Mouse (Mus musculus) small intestine, adult 2 months (tissue): ENCODE results near the gene Cetn2. TPM values are rescaled to one million over a fixed set of nuclear protein-coding genes. Genes with fewer than 3 reads are reported as not detected.

Experiments used
- H3K27ac ChIP-seq: fragments of 200-500 bp; 2 replicates; pipeline ENCODE4 v1.5.1; 2012; ENCODE audit warnings: low read depth, low read length, control low read depth, inconsistent platforms; ENCODE audit not compliant: insufficient read depth
- H3K27me3 ChIP-seq: fragments of 200-500 bp; 2 replicates; pipeline ENCODE4 v1.6.1; 2012; ENCODE audit warnings: mild to moderate bottlenecking, moderate library complexity, low read length, inconsistent platforms; ENCODE audit not compliant: control insufficient read depth, insufficient read depth
- H3K36me3 ChIP-seq: fragments of 200-500 bp; 2 replicates; pipeline ENCODE4 v1.6.1; 2012; ENCODE audit warnings: mild to moderate bottlenecking, low read length, control low read depth, inconsistent platforms; ENCODE audit not compliant: control insufficient read depth, insufficient read depth
- H3K4me1 ChIP-seq: fragments of 200-500 bp; 2 replicates; pipeline ENCODE4 v1.6.1; 2012; ENCODE audit warnings: low read length, inconsistent platforms, mixed read lengths; ENCODE audit not compliant: control insufficient read depth, insufficient read depth, insufficient read length
- H3K4me3 ChIP-seq: fragments of 200-500 bp; 2 replicates; pipeline ENCODE4 v1.5.1; 2012; ENCODE audit warnings: low read depth, mild to moderate bottlenecking, control low read depth, inconsistent platforms, low read length, moderate library complexity
- CTCF ChIP-seq: fragments of 200-500 bp; IDR thresholded peaks from 2 replicates; pipeline ENCODE4 v1.5.1; 2012; ENCODE audit warnings: low read depth, mild to moderate bottlenecking, control low read depth, inconsistent platforms, low read length, moderate library complexity, mixed read lengths; ENCODE audit not compliant: insufficient replicate concordance, insufficient read length; ENCODE audit errors: extremely low read depth
- POLR2A ChIP-seq: fragments of 200-500 bp; IDR thresholded peaks from 2 replicates; pipeline ENCODE4 v1.6.1; 2012; ENCODE audit warnings: low read depth, mild to moderate bottlenecking, control low read depth, inconsistent platforms, low read length, moderate library complexity
- WGBS: fragments of 180-500 bp; shearing (Covaris S2); methylation state at CpG from one replicate; pipeline ENCODE4 v1.1.7; 2018; 5-methylcytosine and 5-hydroxymethylcytosine counted together
- polyA plus RNA-seq: library from polyadenylated mRNA; depleted of rRNA; stranded (reverse); fragments of >200 nt; gene quantifications from 2 replicates; pipeline ENCODE4 v1.2.3, GENCODE M21; 2012; rRNA removed

Cetn2 gene
- 0.28 and 0.46 TPM in 2 replicates for polyA plus RNA-seq

- H3K27me3 ChIP-seq = no peaks in the 10 kb centered on the region
- peak within 1 kb of the TSS; percentile 98 for H3K4me3 ChIP-seq
- no peaks in the 10 kb centered on the region; the same call in 1 of the 2 replicates for H3K4me1 ChIP-seq
- TF ChIP-seq POLR2A (peak; percentile 38; the same call in 1 of the 2 replicates), CTCF (no peak)
- 10% methylated on average over 41 of the region's 41 CpGs for WGBS
- H3K27ac ChIP-seq = peak within 1 kb of the TSS; percentile 50
- H3K36me3 ChIP-seq = no peaks in the 10 kb centered on the region; the same call in 1 of the 2 replicates
Measured at GRCm38 (mm10) chrX:72917884-72918681, at the start of gene Cetn2, which contains the start of gene Nsdhl. Gene Cetn2 (minus strand): TSS chrX:72918411. Gene Nsdhl (plus strand): TSS chrX:72918557.

- H3K27ac ChIP-seq = no peak overlapping the region
- no peak overlapping the region for H3K4me3 ChIP-seq
- no peaks in the 10 kb centered on the region for H3K4me1 ChIP-seq
- H3K36me3 ChIP-seq = peaks cover 9% of the 10 kb centered on the region
- no peak for TF ChIP-seq CTCF
- TF ChIP-seq POLR2A = no peak
- WGBS = 83% methylated on average over 3 of the region's 3 CpGs
- no peaks in the 10 kb centered on the region for H3K27me3 ChIP-seq
Measured at GRCm38 (mm10) chrX:72962743-72963142, 44.5 kb upstream of the Cetn2 start.

GRCm38 (mm10) chrX:72961511-72961910 is 43.3 kb upstream of the Cetn2 start:
- WGBS = 80% methylated on average over 3 of the region's 3 CpGs

DNA sequence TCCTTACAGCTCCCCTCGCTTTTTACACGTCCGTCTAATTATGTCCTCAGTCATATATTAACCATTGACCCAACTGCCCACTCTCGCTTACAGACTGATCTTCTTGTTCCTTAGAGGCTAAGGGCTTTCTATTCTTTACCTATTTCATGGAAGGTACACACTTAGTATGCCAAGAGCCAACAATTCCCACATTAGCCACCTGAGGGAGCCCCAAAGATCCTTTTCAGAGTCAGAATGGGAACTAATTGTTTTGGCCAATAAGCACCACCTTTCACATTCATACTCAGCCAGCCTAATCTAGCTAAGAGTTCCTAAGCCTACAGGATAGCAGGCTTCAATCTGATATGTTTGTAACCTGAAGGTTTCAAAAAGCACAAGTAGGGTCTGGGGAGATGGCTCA is 42.2 kb upstream of the Cetn2 start:
- peaks cover 22% of the 10 kb centered on the region for H3K36me3 ChIP-seq
- H3K27ac ChIP-seq = no peak overlapping the region
- TF ChIP-seq POLR2A (no peak), CTCF (no peak)
- H3K4me3 ChIP-seq = no peak overlapping the region
- no peaks in the 10 kb centered on the region for H3K27me3 ChIP-seq
- 83% methylated on average over 4 of the region's 4 CpGs for WGBS
- H3K4me1 ChIP-seq = no peaks in the 10 kb centered on the region

More at GRCm38 (mm10) chrX:72961511-72961910, 43.3 kb upstream of the Cetn2 start:
- no peak overlapping the region for H3K27ac ChIP-seq
- no peaks in the 10 kb centered on the region for H3K27me3 ChIP-seq
- peaks cover 14% of the 10 kb centered on the region for H3K36me3 ChIP-seq
- TF ChIP-seq CTCF (no peak), POLR2A (no peak)
- H3K4me3 ChIP-seq = no peak overlapping the region
- H3K4me1 ChIP-seq = no peaks in the 10 kb centered on the region

GRCm38 (mm10) chrX:72956486-72956885 is 38.3 kb upstream of the Cetn2 start:
- TF ChIP-seq CTCF (no peak), POLR2A (no peak)
- WGBS = 93% methylated on average over 4 of the region's 4 CpGs
- H3K27ac ChIP-seq = no peak overlapping the region
- H3K4me3 ChIP-seq = no peak overlapping the region
- H3K27me3 ChIP-seq = no peaks in the 10 kb centered on the region
- H3K4me1 ChIP-seq = no peaks in the 10 kb centered on the region
- peaks cover 20% of the 10 kb centered on the region for H3K36me3 ChIP-seq

- WGBS = 75% methylated on average over 4 of the region's 4 CpGs
- Histone ChIP-seq H3K4me3 (no peak overlapping the region), H3K36me3 (peaks cover 21% of the 10 kb centered on the region), H3K27ac (no peak overlapping the region), H3K4me1 (no peaks in the 10 kb centered on the region), H3K27me3 (no peaks in the 10 kb centered on the region)
- no peak for TF ChIP-seq POLR2A
- no peak for TF ChIP-seq CTCF
Measured at GRCm38 (mm10) chrX:72953464-72953863, 35.3 kb upstream of the Cetn2 start.

DNA sequence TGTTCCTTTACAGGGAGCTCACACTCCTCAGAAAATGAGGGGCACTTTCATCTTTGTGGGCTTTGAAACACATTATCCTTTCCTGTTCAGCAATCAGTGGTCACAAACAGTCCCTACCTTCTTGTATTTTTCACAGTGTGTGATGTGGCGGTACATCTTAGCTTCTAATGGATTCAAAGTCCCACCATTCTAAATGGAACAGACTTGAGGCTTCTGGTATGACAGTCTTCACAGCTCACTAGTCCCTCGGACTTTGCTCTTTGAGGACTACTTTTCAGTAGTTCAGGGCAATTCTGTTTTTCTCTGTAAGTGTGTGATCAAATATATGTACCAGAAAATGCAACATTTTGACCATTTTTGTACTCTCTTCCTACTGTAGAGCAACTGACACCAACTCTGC is 3.2 kb upstream of the Cetn2 start:
- no peak for TF ChIP-seq CTCF
- TF ChIP-seq POLR2A = no peak
- H3K27me3 ChIP-seq = no peaks in the 10 kb centered on the region
- H3K4me3 ChIP-seq = no peak overlapping the region
- no peaks in the 10 kb centered on the region; the same call in 1 of the 2 replicates for H3K4me1 ChIP-seq
- no peaks in the 10 kb centered on the region for H3K36me3 ChIP-seq
- 70% methylated on average over 2 of the region's 2 CpGs for WGBS
- H3K27ac ChIP-seq = no peak overlapping the region
